Mouse (Mus musculus) erythroblast, embryonic 14.5 days (primary cell): ENCODE results near the gene Tiam1.

Experiments
- GATA1 ChIP-seq: IDR thresholded peaks from 2 replicates; pipeline ENCODE4 v1.6.1; 2012; ENCODE audit warnings: low read length, inconsistent platforms, mixed read lengths
- TAL1 ChIP-seq: IDR thresholded peaks from 3 replicates; pipeline ENCODE4 v1.6.1; 2012; ENCODE audit warnings: low read length, inconsistent platforms, mixed read lengths

GRCm38 (mm10) chr16:89972018-89972417 is 171.6 kb downstream of the Tiam1 start:
- TF ChIP-seq GATA1 (no peak), TAL1 (no peak)
